Mouse (Mus musculus): ENCODE measurements around the gene Sdhc. TPM values are rescaled to one million over a fixed set of nuclear protein-coding genes. Genes with fewer than 3 reads are reported as not detected.

The Sdhc gene
- total and polyA plus RNA-seq, 3 experiments = 40.5 to 225 (median 158) TPM

DNA sequence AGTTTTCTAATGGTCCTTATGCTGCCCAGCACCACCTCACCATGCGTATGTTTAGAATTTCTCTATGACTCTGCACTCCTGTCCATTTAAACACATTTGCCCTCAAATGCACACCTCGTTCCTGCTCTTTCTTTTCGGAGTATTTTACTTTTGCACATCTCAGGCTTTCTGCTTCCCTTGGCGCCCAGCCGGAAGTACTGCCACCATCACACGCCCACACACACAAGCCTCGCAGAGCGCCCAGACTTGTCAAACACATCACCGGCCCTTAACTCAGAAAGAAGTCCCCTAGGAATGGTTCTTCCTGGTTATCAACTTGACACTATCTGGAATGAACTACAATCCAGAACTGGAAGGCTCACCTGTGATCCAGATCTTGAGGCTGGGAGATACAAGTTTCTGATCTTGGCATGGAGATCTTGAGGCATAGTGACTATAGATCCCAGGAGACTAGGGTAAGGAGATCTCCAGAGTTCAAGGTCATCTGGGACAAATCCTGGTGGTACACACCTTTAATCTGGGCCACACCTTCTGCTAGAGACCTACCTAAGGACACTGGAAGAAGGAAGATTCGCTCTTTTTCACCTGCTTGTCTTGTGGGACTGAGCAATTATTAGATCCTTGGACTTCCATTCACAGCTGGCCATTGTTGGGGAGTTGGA lies 47.1 kb downstream of the Sdhc start:
- peak; percentile 54 for DNase-seq (ENCODE audit: low spot score)
- ATAC-seq (ENCODE audit: extremely low read depth, insufficient number of reproducible peaks, low FRiP score, poor library complexity, severe bottlenecking) = peak; percentile 71
- Histone ChIP-seq H3K9me3 (replicated peaks) (peaks cover 6% of the 10 kb centered on the region), H3K36me3 (replicated peaks) (no peaks in the 10 kb centered on the region), H3K4me1 (ENCODE audit: insufficient read depth, low read depth, low read length) (peaks cover 22% of the 10 kb centered on the region), H3K4me3 (ENCODE audit: low read depth, low read length) (peak overlapping the region; percentile 66), H3K27me3 (ENCODE audit: insufficient read depth, low read length) (no peaks in the 10 kb centered on the region)
- TF ChIP-seq GATA1 (IDR thresholded peaks at IDR 0.05; ENCODE audit: borderline replicate concordance, low read length) = no peak
- no peak for TF ChIP-seq POLR2AphosphoS5 (IDR thresholded peaks at IDR 0.05; ENCODE audit: insufficient replicate concordance, low read depth, low read length)
- no peak for TF ChIP-seq TAL1 (conservative IDR thresholded peaks at IDR 0.05; ENCODE audit: low read depth, low read length)
- TF ChIP-seq GATA2 (IDR thresholded peaks at IDR 0.05; ENCODE audit: borderline replicate concordance, low read depth, low read length) = no peak
- TF ChIP-seq CTCF (IDR thresholded peaks at IDR 0.05; ENCODE audit: low read depth, low read length) = no peak

DNA sequence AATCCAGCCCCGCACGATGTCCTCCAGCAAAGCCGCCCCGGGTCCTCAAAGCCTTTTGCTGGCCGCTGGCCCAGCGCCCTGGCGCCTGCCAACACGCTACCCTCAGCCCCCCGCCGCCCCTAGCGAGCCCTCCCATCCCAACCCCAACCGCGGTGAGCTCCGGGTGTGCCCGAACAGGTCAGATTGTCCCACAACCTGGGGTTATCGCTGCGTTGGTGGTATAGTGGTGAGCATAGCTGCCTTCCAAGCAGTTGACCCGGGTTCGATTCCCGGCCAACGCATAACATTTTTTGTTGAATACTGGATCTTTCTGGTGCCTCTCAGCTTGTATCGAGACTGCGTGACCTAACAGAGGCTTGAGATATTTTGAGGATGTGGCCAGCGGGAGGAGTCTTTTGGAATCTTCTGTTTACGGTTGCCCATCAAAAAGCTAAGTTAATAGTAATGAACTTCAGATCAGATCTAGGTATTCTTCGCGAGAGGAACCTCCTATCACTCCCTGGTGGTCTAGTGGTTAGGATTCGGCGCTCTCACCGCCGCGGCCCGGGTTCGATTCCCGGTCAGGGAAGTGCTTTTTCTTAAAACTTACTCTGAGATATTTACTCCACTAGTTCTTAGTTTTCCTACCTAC lies 47.7 kb downstream of the Sdhc start:
- peaks cover 6% of the 10 kb centered on the region for H3K9me3 ChIP-seq (replicated peaks)
- ATAC-seq (ENCODE audit: extremely low read depth, insufficient number of reproducible peaks, low FRiP score, poor library complexity, severe bottlenecking) = peak; percentile 47
- TF ChIP-seq TAL1 (conservative IDR thresholded peaks at IDR 0.05; ENCODE audit: low read depth, low read length) (no peak), POLR2AphosphoS5 (IDR thresholded peaks at IDR 0.05; ENCODE audit: insufficient replicate concordance, low read depth, low read length) (no peak), GATA1 (IDR thresholded peaks at IDR 0.05; ENCODE audit: borderline replicate concordance, low read length) (no peak), CTCF (IDR thresholded peaks at IDR 0.05; ENCODE audit: low read depth, low read length) (no peak), GATA2 (IDR thresholded peaks at IDR 0.05; ENCODE audit: borderline replicate concordance, low read depth, low read length) (no peak)
- no peaks in the 10 kb centered on the region for H3K27me3 ChIP-seq (ENCODE audit: insufficient read depth, low read length)
- peak; percentile 33 for DNase-seq (ENCODE audit: low spot score)
- peak overlapping the region; percentile 79 for H3K4me3 ChIP-seq (ENCODE audit: low read depth, low read length)
- H3K4me1 ChIP-seq (ENCODE audit: insufficient read depth, low read depth, low read length) = peaks cover 29% of the 10 kb centered on the region
- H3K36me3 ChIP-seq (replicated peaks) = no peaks in the 10 kb centered on the region

- peak; percentile 36; the same call in 1 of the 2 replicates for ATAC-seq (ENCODE audit: extremely low read depth, insufficient number of reproducible peaks, low FRiP score, poor library complexity, severe bottlenecking)
- TF ChIP-seq TAL1 (conservative IDR thresholded peaks at IDR 0.05; ENCODE audit: low read depth, low read length) (no peak), POLR2AphosphoS5 (IDR thresholded peaks at IDR 0.05; ENCODE audit: insufficient replicate concordance, low read depth, low read length) (no peak), GATA1 (IDR thresholded peaks at IDR 0.05; ENCODE audit: borderline replicate concordance, low read length) (no peak), CTCF (IDR thresholded peaks at IDR 0.05; ENCODE audit: low read depth, low read length) (no peak), GATA2 (IDR thresholded peaks at IDR 0.05; ENCODE audit: borderline replicate concordance, low read depth, low read length) (no peak)
- H3K36me3 ChIP-seq (replicated peaks) = no peaks in the 10 kb centered on the region
- peak overlapping the region; percentile 79 for H3K4me3 ChIP-seq (ENCODE audit: low read depth, low read length)
- peak; percentile 40 for DNase-seq (ENCODE audit: low spot score)
- peaks cover 36% of the 10 kb centered on the region for H3K4me1 ChIP-seq (ENCODE audit: insufficient read depth, low read depth, low read length)
- H3K27me3 ChIP-seq (ENCODE audit: insufficient read depth, low read length) = no peaks in the 10 kb centered on the region
- H3K9me3 ChIP-seq (replicated peaks) = peaks cover 6% of the 10 kb centered on the region
Observed at GRCm38 (mm10) chr1:171101733-171102546, 48.5 kb downstream of the Sdhc start.

- Histone ChIP-seq H3K4me1 (ENCODE audit: insufficient read depth, low read depth, low read length) (peaks cover 45% of the 10 kb centered on the region), H3K9me3 (replicated peaks) (peaks cover 6% of the 10 kb centered on the region), H3K36me3 (replicated peaks) (no peaks in the 10 kb centered on the region), H3K27me3 (ENCODE audit: insufficient read depth, low read length) (no peaks in the 10 kb centered on the region), H3K4me3 (ENCODE audit: low read depth, low read length) (no peak overlapping the region)
- DNase-seq (ENCODE audit: low spot score) (no peak), ATAC-seq (ENCODE audit: extremely low read depth, insufficient number of reproducible peaks, low FRiP score, poor library complexity, severe bottlenecking) (no peak)
- TF ChIP-seq POLR2AphosphoS5 (IDR thresholded peaks at IDR 0.05; ENCODE audit: insufficient replicate concordance, low read depth, low read length) = no peak
- TF ChIP-seq TAL1 (conservative IDR thresholded peaks at IDR 0.05; ENCODE audit: low read depth, low read length) = no peak
- no peak for TF ChIP-seq CTCF (IDR thresholded peaks at IDR 0.05; ENCODE audit: low read depth, low read length)
- no peak for TF ChIP-seq GATA1 (IDR thresholded peaks at IDR 0.05; ENCODE audit: borderline replicate concordance, low read length)
- no peak for TF ChIP-seq GATA2 (IDR thresholded peaks at IDR 0.05; ENCODE audit: borderline replicate concordance, low read depth, low read length)
Observed at GRCm38 (mm10) chr1:171101033-171101432, 49.4 kb downstream of the Sdhc start.

- TF ChIP-seq GATA1 (IDR thresholded peaks at IDR 0.05; ENCODE audit: borderline replicate concordance, low read length) = no peak
- TF ChIP-seq TAL1 (conservative IDR thresholded peaks at IDR 0.05; ENCODE audit: low read depth, low read length) = peak; percentile 74
- no peak for TF ChIP-seq GATA2 (IDR thresholded peaks at IDR 0.05; ENCODE audit: borderline replicate concordance, low read depth, low read length)
- peak; percentile 64 for DNase-seq (ENCODE audit: low spot score)
- Histone ChIP-seq H3K36me3 (replicated peaks) (no peaks in the 10 kb centered on the region), H3K9me3 (replicated peaks) (peaks cover 6% of the 10 kb centered on the region), H3K27me3 (ENCODE audit: insufficient read depth, low read length) (no peaks in the 10 kb centered on the region), H3K4me1 (ENCODE audit: insufficient read depth, low read depth, low read length) (peaks cover 58% of the 10 kb centered on the region), H3K4me3 (ENCODE audit: low read depth, low read length) (no peak overlapping the region; the same call in 1 of the 2 replicates)
- ATAC-seq (ENCODE audit: extremely low read depth, insufficient number of reproducible peaks, low FRiP score, poor library complexity, severe bottlenecking) = peak; percentile 92
Observed at GRCm38 (mm10) chr1:171097612-171098011, 52.8 kb downstream of the Sdhc start.

- ATAC-seq (ENCODE audit: extremely low read depth, insufficient number of reproducible peaks, low FRiP score, poor library complexity, severe bottlenecking) (no peak), DNase-seq (ENCODE audit: low spot score) (no peak)
- no peaks in the 10 kb centered on the region for H3K36me3 ChIP-seq (replicated peaks)
- H3K27me3 ChIP-seq (ENCODE audit: insufficient read depth, low read length) = no peaks in the 10 kb centered on the region
- TF ChIP-seq GATA1 (IDR thresholded peaks at IDR 0.05; ENCODE audit: borderline replicate concordance, low read length) (no peak), CTCF (IDR thresholded peaks at IDR 0.05; ENCODE audit: low read depth, low read length) (no peak), POLR2AphosphoS5 (IDR thresholded peaks at IDR 0.05; ENCODE audit: insufficient replicate concordance, low read depth, low read length) (no peak), GATA2 (IDR thresholded peaks at IDR 0.05; ENCODE audit: borderline replicate concordance, low read depth, low read length) (no peak), TAL1 (conservative IDR thresholded peaks at IDR 0.05; ENCODE audit: low read depth, low read length) (no peak)
- peaks cover 6% of the 10 kb centered on the region for H3K9me3 ChIP-seq (replicated peaks)
- H3K4me3 ChIP-seq (ENCODE audit: low read depth, low read length) = peak overlapping the region; percentile 33; the same call in 1 of the 2 replicates
- H3K4me1 ChIP-seq (ENCODE audit: insufficient read depth, low read depth, low read length) = peaks cover 58% of the 10 kb centered on the region
Observed at GRCm38 (mm10) chr1:171097136-171097535, 53.3 kb downstream of the Sdhc start.

Data from G1E (cell line).